Mouse (Mus musculus) ovary, postnatal 14 days (tissue): ENCODE results near the gene Sh2d6.
"Not testable (repeated sequence)": the region's sequence is repeated elsewhere in the genome, so short reads cannot be mapped to it uniquely, and the experiment has no call there.

Source experiments
- DNase-seq: peaks from one replicate; pipeline ENCODE4 v3.0.0; 2022; ENCODE audit warnings: low spot score

The Sh2d6 gene

DNA sequence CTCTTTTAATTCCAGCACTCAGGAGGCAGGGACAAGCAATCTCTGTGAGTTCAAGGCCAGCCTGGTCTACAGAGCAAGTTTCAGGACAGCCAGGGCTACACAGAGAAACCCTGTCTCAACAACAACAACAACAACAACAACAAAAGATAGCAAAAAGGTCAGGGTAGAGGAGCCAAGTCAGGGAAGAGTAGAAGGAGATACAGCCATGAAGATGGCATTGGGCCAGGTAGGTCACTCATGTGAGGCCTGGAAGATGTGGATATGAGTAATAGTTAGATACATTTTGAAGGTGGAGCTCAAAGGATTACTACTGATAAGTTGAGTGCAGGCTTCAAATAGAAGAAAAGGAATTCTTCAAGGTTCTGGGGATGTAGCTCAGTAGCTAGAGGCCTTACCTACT is 18.2 kb downstream of the Sh2d6 start:
- no peak for DNase-seq

DNA sequence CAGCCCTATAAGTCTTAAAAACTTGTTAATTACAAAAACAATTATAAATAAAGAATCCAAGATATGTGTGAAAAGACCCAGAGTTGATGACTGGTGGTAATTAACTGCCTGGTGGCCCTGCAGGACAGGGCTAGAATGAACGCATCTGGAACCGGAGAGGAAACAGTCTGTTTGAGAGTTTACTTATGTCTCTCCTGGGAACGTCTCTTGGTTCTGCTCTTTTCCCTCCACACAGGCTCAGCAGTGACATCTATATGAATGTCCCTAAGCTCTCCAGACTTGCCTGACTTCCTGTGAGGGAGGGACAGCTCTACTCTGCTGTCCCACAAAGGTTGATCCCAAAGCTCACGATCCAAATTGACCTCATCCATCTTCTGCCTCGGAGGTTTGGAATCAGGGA is 22.6 kb downstream of the Sh2d6 start:
- no peak for DNase-seq

DNA sequence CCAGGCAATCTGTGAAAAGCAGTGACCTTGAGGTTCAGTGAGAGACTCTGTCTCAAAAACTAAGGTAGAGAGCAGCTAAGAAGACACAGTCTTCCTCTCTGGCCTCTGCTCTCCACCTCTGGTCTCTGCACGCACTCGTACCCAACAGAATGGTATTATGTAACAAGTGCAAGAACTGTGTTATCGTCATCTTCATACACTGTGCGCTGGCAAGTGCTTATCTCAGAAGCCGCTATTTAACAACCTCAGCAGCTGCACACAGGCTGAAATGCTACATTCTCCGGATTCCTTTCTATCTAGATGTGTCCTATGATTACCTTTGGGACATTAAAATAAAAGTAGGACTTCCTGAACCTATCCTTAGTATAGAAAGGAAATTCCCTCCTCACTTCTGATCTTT is 28.6 kb downstream of the Sh2d6 start:
- no peak for DNase-seq

DNA sequence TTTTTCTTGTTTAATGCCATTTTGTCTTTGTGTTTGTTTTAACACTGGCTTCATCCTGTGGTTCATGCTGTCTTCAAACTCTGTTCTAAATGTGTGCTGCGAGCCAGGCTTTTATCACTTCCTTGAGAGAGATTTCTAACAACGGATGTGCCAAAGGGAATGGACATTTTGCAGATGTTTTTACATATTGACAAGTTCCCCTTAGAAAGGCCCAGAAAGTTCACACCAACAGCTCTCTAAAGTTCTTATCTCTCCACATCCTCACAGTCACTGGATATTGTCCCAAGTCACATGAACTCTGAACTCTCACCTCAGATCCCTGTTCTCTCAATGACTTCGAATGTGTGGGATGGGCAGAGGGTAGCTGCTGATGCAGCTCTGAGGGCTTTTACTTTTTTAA is 30.4 kb downstream of the Sh2d6 start:
- DNase-seq: no peak

DNA sequence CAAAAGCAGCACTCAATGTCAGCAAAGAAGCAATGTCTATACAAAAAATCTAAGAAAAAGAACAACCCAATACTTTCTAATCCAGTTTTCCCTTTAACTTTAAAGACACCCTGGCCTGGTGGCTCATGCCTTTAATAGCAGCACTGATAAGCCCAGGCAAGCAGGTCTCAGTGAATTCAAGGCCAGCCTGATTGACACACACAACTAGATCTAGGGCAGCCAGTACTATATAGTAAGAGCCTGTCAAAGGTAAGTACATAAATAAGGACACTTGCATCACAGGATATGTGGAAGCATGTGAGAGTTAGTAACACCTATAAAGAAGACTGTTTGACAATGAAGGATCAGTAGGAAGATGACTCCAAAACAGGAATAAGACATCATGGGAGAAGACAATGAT is 32.0 kb downstream of the Sh2d6 start:
- no peak for DNase-seq

DNA sequence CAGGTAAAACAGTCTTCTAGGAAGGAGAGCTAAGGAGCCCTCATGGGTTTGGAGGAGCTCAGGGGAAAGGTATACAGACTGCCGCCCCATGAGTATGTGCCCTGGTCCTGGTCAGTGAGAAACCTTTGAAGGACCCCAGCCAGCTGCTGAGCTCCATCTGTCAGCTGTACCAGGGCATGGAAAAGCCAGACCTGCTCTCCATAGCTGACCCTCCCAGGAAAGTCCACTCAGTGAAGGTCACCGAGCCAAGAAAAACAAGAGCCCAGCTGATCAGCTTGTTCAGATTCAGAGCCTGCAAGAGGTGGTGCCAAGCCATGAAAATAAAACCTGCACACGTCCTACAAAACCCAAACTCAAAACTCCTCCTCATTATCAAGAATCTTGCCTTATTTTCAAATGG is 32.7 kb downstream of the Sh2d6 start:
- DNase-seq: no peak

DNA sequence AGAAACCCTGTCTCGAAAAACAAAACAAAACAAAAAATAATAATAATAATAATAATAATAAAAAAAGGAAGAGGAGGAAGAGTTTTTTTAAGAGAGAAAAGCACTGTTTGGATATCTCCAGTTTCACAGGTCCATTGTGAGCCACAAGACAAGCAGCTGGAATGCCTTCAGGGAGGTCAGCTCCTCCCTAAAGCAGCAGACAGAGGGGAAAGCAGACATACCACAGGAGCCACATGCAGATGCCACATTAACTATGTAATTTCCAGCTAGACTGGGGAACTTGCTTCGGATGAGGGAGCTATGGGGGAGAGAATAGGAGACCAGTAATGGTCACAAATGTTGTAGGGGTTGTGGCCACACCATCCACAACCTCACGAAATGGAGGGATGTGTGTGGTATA is 34.2 kb downstream of the Sh2d6 start:
- DNase-seq: no peak

DNA sequence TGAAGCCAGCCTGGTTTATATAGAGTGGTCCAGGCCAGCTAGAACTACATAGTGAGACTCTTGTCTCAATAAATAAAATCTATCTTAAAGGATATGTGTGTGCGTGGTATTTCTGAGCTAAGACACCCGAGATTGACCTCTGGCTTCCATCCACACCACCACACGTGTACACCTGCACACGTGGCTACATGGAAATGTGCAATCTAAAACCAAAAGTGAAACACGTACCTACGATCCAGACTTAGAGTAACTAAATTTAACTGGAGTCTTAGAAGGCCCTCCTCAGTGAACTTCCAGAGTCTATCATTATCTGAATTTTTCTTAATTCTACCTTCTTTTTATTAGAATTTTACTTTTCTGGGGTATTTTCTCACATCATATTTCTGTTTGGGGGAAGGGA is 35.2 kb downstream of the Sh2d6 start:
- DNase-seq: no peak

DNA sequence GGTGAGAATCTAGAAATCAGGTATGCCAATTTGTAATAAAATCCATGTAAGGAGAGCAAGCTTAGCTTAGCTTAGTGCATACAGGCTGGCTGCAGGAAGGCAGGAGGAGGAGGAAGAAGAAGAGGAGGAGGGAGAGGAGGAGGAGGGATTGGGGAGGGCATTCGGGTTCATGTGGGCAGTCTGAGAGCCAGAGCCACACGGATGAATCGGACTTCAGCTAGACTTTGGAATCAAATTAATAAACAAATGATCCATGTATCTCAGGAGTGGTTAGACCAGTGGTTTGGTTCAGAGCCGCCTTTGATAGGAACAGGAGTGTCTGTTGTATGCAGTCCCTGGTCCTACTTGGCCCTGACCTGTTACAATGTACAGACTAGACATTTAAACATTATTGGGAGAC is 36.6 kb downstream of the Sh2d6 start:
- no peak for DNase-seq

DNA sequence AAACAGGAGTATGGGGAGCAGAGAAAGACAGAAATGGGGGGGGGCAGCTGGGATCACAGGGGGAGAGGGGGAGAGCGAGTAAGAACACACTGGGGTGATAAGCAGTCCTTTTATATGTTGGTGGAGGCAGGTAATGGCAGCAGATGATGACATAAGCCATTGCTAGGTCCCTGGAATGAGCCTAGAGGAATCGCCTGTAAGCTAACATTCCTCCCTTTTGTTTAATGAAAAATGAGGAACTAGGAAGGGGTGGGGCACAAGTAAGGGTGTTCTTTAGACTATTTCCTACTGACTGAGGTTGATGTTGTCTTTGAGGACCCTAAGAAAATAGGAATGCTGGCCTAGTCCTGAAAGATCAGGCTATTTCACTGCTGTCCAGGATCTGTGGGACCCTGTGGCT is 39.4 kb downstream of the Sh2d6 start:
- no peak for DNase-seq

DNA sequence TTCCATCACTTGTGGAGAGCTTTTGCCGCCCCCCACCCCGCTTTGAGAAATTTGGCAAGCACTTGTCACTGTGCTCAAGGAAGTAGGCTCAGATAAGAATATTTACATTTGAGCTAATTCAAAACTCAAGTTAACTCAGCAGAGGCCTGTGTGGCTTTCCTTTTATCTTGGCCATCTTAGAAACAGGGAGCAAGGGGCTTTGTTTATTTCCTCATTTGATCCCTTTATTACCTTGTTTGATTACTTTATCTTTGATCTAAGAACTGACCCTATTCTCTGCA is 41.1 kb downstream of the Sh2d6 start:
- no peak for DNase-seq

DNA sequence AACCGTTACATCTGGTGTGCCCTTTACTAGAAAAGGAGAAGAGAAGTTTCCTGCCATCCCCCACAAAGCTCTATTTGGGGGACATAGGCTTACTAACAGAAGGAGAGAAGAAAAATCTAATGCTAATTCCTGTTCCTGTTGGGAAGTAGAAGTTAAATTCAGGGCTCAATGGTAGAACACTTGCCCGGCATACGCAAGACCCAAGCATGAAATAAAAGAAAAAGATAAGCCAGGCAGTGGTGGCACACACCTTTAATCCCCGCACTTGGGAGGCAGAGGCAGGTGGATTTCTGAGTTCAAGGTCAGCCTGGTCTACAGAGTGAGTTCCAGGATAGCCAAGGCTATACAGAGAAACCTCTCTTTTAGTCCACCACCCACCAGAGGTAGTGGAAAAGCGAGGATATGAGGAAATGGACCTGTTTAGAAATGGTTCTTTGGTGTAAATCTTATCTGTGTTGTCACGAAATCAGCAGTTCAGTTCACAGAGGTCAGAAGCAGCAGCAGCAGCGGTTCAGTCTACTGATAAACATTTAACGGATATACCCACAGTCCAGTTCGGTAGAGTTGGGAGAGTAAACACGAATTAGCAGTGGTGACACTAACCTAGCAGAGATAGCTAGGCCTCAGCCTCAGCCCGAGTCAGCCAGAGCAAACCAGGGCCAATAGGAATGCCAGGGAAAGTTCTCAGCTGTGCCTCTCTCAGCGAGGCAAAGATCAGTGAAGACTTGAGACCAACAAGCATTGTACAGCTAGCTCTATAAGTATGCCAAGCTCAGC is 41.7 kb downstream of the Sh2d6 start:
- DNase-seq: no peak

DNA sequence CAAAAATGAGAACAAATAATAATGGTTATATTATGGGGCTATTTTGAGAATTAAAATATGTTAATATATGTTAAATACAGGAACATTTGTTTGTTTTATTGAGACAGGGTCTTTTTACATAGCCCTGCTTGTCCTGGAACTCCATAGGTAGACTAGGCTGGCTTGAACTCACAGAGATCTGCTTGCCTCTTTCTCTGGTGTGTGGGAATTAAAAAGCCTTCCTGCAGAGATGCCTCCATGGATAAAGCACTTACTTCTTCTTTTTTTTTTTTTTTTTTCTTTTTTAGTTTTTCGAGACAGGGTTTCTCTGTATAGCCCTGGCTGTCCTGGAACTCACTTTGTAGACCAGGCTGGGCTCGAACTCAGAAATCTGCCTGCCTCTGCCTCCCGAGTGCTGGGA is 42.8 kb downstream of the Sh2d6 start:
- not testable (repeated sequence) for DNase-seq

DNA sequence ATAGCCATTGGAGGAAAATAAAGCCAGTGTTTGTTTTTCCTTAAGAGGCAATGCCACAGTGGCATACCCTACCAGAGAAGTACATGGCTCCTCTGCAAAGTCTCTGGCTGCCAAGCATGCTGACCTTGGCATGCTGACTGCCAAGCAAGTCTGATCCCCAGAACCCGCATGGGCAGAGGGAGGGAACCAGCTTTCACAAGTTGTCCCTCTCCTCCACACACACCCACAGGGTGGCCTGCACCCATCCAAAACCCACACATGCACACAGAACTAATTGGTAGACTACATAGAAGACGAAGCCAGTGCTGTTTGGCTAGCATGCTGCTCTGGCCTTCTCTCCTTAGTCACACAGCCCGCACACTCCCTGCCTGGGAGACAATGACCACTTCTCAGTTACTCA is 43.9 kb downstream of the Sh2d6 start:
- no peak for DNase-seq

DNA sequence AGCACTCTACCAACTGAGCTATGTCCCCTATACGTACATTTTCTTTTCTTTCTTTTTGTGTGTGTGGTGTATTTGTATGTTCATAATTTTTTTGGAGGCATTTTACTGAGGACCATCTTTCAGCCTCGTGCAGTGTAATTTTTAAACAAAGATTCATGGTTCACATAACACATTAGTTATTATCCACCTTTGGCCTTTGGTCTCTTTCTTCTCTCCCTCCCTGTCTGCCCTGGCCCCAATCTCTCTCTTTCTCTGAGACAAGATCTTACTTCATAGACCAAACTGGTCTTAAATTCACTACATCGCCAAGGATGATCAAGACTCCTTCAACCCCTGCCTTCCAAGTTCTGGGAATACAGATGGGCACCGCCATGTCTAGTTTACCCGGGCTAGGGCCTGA is 44.7 kb downstream of the Sh2d6 start:
- no peak for DNase-seq

DNA sequence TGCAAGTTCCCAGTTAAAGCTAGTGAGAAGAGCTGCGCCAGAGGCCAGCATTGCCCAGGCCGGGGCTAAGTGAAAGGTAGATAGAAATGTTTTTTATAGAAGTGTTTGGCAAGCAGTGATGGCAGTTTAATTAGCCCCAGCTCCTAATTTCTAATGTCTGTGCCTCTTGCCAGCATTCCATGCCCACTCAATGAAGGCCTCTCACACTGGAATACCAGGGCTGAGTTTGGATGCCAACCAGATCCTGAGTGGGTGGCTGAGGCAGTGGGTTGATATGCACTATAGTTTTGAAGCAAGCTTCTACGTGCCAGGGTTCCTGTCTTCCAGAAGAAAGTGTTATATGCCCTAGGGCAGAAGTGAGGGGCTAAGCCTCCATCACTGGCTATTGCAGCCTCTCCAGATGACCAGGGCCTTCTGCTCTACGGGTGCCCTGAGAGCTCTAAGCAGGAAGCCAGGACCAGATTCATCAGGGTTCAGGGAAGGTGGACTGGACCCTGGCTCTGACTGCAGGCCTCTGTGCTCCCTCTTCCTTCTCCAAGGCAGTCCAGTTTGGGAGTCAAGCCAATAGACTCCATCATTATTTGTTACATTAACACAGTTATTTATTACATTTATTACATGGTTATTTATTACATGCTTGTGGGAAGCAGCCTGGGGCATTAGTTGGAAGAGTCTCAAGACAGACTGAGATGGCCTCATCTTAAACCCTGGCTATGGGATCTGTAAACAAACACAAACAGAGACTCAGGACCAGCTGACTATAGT is 46.1 kb downstream of the Sh2d6 start:
- DNase-seq: no peak

DNA sequence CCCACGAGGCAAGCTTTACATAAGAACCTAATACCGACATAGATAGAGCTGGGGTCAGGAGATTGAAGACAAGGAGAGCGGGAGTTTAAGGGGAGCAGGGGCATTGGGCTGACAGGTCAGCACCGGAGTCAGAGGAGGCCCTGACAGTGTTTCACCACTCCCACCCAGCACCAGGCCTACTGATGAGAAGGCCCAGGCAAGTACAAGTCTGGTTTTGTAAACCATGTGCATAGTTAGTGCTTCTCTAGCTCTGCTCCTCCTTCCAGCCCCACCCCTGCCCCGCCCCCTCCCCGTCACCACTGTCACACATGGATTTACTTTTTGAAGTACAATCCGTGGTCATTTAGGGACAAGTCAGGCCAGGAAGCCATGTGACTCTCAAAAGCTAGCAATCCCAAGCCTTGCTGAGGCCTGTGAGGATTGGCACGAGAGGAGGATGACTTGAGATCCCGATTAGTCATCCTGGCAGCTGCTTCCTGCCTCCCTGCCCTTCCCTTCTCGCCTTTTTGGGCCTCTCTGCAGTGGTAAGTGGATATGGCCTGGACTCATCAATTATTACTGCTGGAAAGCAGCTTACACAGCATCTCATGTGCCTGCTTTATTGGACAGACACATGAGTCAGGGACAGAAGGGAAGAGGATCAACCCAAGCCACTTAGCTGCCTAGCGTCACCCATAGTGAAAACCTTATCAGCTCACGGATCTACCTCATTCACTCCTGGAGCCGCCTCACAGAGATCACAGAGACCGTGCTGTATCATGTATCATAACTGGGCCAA is 48.1 kb downstream of the Sh2d6 start:
- DNase-seq: no peak

DNA sequence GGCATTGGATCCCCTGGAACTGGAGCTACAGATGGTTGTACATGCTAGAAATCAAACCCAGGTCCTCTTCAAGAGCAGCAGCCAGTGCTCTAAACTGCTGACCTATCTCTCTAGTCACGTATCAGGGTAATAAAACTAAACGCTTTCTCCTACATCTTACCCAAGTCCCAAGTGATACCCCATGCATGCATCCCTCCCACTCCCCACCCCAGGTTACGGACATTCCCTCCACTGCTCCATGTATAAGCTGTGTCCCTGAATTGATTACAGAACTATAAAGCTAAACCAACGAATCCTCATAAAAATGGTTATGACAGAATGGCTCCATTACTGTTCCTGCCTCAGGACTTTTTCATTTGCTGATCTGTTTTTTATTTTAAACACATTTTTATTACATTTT is 55.3 kb downstream of the Sh2d6 start:
- DNase-seq: no peak

DNA sequence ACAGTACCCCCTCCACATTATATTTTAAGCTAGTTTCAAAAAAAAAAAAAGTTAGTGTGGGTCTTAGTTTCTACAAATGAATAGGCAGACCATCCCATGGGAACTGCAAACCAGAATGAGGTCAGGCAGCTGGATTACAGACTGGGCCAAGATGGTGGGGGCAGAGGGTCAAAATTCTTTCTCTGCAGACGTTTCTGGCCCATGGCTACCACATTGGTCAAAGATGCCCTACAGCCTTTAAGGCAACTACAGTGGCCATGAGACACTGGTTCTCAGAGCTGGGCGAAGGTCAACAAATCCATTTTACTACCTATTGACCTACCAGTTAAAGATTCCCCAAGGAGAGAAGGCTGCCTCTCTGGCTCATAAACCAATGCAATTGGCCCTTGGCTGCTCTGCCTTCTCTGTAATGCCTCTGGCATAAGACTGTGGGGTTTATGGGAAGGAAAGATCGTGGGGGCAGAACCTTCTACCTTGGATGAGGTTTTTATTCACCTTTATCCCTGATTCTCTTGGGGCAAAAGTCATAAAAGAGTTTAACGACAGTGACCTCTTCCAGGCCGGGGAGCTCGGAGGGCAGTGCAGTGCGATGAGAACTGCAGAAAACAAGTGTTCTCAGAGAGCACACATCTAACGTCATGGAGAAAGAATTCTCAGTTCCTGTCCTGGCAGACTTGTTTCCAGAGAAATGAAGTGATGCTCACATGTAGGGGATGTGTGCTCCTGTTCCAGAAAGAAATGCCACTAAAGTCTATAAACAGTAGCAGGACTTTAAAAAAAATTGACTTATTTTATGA is 55.9 kb downstream of the Sh2d6 start:
- no peak for DNase-seq
